Mouse (Mus musculus) v-Abl transformed pro-B cells (cell line): ENCODE results near the gene Dynll1.

Experiments
- in situ Hi-C, 2 experiments: fragments of 400-800 bp; cut with MboI; formaldehyde crosslinking; loops; one replicate each; pipeline ENCODE4 v1.15.1; 2025; ENCODE audit not compliant: unreplicated experiment in 2 of 2

Gene Dynll1

DNA sequence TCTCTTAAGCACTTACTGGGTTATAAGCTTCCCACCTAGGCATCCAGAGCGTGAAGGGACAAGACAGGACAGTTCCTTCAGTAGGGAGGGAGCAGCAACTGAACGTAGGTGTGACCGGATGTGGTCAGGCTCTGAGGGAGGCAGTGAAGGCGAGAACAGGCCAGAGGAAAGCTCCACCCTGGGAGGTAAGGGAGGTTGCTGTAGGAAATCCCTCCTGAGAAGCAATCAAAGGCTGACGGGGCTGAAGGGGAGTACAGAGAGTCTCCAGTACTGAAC is 12.8 kb upstream of the Dynll1 start:
- in situ Hi-C loops: no loop called here

DNA sequence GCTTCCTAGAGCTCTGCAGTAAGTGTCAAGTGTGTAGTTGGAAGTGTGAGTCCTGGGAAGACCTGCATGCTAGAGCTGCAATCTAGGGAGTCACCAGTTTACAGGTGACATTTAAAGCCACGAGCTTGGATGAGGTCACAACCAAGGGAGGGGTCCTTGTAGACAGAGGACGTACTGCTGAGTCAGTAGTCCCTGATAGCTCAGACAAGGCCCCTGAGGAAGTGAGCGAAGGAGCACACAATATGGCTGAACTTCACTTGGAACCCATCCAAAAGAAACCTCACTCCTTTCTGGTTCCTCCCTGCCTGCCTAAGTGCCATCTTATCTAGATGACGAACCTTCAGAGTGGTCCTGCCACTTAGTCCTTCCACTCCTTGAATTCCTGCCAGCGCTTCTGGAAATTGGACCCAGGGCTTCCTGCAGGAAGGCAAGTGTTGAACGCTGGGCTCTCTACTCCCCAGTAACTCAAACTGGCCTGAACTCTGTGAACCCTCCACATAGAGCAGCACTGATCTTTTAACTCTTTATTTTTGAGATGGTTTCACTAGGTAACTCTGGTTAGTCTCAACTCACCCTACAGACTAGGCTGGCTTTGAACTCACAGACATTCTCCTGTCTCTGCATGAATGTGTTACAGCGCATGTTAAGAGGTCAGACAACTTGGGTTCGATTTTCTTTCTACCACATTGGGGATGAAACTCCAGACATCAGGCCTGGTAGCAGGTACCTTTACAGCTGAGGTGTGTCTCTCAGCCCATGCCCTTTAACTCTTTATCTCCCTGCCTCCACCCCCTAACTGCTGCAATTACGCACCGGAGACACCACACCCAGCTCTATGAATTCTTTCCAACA is 12.2 kb upstream of the Dynll1 start:
- in situ Hi-C loops: no loop called here

GRCm38 (mm10) chr5:115312354-115312753 is 11.6 kb upstream of the Dynll1 start:
- in situ Hi-C loops: no loop called here

DNA sequence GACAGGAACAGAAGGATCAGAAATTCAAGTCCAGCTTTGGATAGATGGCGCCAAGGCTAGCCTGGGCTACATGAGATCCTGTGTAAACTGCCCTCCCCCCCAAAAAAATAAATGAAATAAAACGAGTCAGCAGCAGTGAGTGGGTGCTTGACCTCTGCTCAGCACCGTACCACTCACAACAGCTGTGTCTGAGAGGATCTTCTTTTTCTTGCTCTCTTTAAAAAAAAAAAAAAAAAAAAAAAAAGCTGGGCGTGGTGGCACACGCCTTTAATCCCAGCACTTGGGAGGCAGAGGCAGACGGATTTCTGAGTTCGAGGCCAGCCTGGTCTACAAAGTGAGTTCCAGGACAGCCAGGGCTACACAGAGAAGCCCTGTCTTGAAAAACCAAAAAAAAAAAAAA is 1.4 kb upstream of the Dynll1 start:
- in situ Hi-C loops: loop anchor here in 1 of 2 experiments (5.0 kb wide), 1 partner anchor 45 kb away; the partner anchor contains the start of gene Cox6a1

DNA sequence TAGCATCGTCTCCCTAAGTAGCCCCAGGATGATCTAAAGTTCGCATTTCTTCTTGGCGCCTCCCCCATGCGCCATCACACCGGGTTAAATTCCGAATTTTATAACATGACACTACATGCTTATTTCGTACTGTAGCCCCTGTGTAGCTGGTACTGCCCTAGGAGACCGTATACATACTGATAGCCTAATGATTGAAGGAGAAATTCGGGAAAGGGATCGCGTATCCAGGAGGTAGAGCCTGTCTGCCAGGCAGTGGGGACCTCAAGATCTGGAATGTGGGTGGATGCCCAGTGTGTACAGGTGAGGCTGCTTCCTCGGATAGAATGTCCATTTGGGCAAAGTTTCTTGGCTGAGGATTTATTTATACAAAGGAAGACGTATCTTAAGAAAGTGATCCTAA is 816 bp upstream of the Dynll1 start:
- in situ Hi-C loops: loop anchor here in 1 of 2 experiments (5.0 kb wide), 1 partner anchor 46 kb away; the partner anchor contains the start of gene Cox6a1

GRCm38 (mm10) chr5:115300035-115300744 is 609 bp downstream of the Dynll1 start:
- in situ Hi-C loops: loop anchor here in 1 of 2 experiments (5.0 kb wide), 1 partner anchor 47 kb away; the partner anchor contains the start of gene Cox6a1

GRCm38 (mm10) chr5:115296347-115296746 is 4.5 kb downstream of the Dynll1 start:
- in situ Hi-C loops: loop anchor here in 1 of 2 experiments (25.0 kb wide), 1 partner anchor 141 kb away; the partner anchor contains the start of gene Msi1

DNA sequence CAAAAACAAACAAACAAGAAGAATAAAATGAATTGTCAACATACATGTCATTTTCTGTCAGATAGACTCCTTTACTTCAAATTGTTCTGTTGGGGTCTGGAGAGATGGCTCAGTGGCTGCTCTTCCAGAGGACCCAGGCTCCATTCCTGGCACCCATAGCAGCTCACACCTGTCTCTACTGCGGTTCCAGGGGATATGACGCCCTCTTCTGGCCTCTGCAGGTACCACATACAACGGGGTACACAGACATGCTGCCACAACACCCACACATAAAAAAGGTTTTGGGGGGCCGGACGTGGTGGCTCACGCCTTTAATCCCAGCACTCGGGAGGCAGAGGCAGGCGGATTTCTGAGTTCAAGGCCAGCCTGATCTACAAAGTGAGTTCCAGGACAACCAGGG is 6.6 kb downstream of the Dynll1 start:
- in situ Hi-C loops: loop anchor here in 1 of 2 experiments (25.0 kb wide), 1 partner anchor 143 kb away; the partner anchor contains the start of gene Msi1

DNA sequence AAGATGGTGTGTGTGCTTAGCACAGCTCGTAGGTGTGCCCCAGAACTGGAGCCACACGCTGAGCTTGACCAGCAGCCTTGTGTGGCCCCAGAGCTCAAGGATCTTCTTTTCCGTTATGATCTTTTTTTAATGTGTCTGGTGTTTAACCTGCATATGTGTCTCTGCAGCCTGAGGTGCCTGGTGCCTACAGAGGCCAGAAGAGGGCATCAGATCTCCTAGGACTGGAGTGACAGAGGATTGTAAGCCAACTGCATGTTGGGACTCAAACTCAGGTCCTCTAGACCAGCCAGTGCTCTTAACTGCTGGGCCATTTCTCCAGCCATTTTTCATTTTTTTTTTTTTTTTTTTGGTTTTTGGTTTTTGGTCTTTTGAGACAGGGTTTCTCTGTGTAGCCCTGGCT is 16.1 kb downstream of the Dynll1 start:
- in situ Hi-C loops: loop anchor here in 1 of 2 experiments (25.0 kb wide), 1 partner anchor 153 kb away; the partner anchor contains the start of gene Msi1

- in situ Hi-C loops: loop anchor here in 1 of 2 experiments (25.0 kb wide), 1 partner anchor 157 kb away; the partner anchor contains the start of gene Msi1
Measured at GRCm38 (mm10) chr5:115280050-115280687, 20.6 kb downstream of the Dynll1 start.

DNA sequence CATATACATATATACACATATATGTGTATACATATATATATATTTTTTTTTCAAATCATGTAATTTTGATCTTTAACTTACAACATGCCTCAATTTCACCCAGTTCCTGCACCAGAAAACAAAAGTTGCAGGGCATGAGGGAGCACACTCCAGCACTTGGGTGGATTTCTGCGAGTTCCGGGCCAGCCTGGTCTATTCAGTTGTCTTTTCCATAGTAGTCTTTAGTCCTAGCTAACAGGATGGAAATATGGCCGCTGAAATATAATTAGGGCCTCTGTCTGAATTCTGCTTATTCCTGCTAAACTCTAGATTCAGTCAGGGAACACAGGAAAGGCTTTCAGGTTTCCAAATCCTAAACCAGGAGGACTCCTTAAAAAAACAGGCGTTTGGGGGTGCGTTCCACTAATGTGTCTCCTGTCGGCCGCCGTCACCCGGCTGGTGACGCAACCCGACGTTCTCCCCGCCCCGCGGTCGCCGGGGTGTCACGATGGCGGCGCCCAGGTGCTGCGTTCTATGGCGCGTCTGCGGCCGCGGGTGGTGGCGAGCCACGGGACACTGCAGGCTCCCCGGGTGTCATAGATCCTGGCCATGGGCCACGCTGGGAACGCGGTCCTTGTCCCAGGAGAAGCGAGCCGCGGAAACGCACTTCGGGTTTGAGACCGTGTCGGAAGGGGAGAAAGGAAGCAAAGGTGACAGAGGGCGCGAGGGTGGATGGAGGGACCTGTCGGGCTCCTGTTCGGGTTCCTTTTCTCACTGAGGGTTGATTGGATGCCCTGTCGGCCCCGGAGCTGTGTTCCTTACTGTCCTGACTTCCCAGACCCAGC is 21.4 kb downstream of the Dynll1 start, which contains the start of gene Coq5:
Coq5 (plus strand) TSS at position 441 of the 824 bp plus-strand sequence.
- in situ Hi-C loops: loop anchor here in 1 of 2 experiments (25.0 kb wide), 1 partner anchor 158 kb away; the partner anchor contains the start of gene Msi1

- in situ Hi-C loops: loop anchor here in 1 of 2 experiments (25.0 kb wide), 1 partner anchor 159 kb away; the partner anchor contains the start of gene Msi1
Measured at GRCm38 (mm10) chr5:115278785-115279184, 22.0 kb downstream of the Dynll1 start.

DNA sequence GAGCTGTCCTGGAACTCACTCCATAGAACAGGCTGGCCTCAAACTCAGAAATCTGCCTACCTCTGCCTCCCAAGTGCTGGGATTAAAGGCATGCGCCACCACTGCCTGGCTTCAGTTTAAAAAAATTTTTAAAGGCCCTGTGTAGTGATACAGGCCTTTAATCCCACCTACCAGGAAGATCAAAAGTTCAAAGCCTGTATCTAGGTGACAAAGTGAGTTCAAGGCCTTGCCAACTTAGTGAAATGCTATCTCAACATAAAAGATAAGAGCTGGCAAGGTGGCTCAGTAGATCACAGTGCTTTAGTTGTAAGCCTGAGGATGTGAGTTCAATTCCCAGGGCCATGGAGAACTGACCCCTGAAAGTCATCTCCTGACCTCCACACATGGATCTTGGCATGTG is 22.7 kb downstream of the Dynll1 start:
- in situ Hi-C loops: loop anchor here in 1 of 2 experiments (25.0 kb wide), 1 partner anchor 159 kb away; the partner anchor contains the start of gene Msi1

- in situ Hi-C loops: loop anchor here in 1 of 2 experiments (25.0 kb wide), 1 partner anchor 161 kb away; the partner anchor contains the start of gene Msi1
Measured at GRCm38 (mm10) chr5:115275998-115276397, 24.8 kb downstream of the Dynll1 start.

DNA sequence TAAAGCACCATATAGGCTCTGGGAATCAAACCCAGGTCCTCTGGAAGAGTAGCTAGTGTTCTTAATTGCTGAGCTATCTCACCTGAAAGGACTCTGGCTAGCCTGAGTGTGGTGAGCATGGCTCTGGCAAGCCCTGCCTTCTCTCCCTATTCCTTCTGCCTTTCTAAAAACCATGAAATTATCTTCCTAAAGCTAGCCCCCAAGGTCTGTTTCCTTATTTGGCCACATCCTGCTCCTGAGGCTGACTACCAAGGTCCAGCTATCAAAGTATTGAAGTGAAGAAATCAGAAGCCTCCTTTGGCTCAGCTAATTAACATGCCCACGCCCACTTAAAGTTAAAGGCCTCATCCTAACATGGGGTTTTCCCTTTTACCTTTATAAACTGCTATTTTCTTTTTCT is 26.0 kb downstream of the Dynll1 start:
- in situ Hi-C loops: loop anchor here in 1 of 2 experiments (25.0 kb wide), 1 partner anchor 163 kb away; the partner anchor contains the start of gene Msi1

- in situ Hi-C loops: no loop called here
Measured at GRCm38 (mm10) chr5:115274353-115274752, 26.4 kb downstream of the Dynll1 start.

DNA sequence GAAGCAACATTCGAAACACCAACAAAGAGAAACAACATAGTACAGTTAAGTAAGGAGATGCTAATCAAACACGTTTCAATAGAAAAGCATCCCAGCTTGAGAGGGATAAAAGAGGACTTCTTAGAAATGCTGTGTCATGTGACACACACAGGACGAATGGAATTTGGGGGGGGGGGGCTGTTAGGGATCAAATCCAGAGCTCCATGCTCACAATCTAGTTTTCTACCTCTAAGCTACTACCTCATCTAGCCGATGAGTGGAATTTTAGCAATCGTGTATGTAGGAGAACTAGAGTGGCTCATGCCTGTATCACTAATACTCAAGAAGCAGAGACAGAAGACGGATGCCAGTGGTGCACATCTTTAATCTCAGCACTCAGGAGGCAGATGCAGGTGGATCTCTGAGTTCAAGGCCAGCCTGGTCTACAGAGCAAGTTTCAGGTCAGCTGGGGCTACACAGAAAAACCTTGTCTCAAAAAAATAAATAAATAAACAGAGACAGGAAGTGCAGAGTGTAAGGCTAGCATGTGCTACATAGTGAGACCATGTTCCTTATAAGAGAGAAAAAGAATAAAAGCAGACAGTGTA is 27.2 kb downstream of the Dynll1 start:
- in situ Hi-C loops: no loop called here

DNA sequence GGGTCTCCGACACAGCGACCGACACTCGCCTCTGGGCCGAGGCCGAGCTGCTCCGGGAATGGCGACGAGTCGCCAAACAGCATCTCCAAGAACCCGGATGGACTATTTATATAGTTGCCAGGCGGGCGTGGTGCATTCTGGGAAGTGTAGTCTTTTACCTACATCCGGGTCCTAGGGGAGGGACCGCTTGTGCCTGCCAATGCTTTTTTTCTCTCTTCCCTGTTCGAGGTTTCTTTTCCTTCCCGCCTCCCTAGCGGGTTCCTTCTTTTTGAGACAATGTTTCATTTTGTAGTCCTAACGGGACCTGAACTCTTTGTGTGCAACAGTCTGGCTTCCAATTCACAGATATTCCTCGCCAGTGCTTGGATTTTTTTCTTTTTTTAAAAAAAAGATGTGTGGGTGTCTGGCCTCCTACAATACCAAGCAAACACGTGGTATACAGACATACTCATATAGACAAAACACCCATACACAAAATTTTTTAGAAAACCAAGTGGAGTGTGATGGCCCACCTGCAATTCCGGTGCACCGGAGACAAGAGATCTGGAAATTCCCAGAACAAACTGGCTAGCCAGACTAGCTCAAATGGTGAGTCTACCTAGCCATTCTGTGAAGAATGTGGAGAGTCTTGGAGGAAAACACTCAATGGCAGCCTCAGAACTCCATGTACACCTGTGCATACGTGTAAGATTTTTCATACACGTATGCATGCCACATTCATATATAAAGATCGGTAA is 27.8 kb downstream of the Dynll1 start, which contains the start of gene Rnf10:
Rnf10 (minus strand) TSS at position 87 of the 737 bp plus-strand sequence.
- in situ Hi-C loops: no loop called here
